Comparison of ENCODE assay signal across 8 mouse cellular contexts in genomic region chr2:167690962-167691311, GRCm38 (mm10). TPM values are rescaled to one million over a fixed set of nuclear protein-coding genes. Genes with fewer than 3 reads are reported as not detected.
DNase-seq lines count a peak whose midpoint lies in the region; TF ChIP-seq lines count a peak whose summit lies in the region.

No protein-coding gene starts in this region.

- dilution Hi-C loops in CH12.LX (cut with MboI; ENCODE audit: extremely low pct_ligation_motif_present, extremely low pct_unique_long_range_greater_than_20kb, low sequenced_read_pairs), result loop anchor here (25.0 kb wide), 1 partner anchor 196 kb away; no protein-coding TSS in a partner anchor

- peaks cover 77% of the 10 kb centered on the region for H3K27me3 ChIP-seq in CH12.LX (replicated peaks)

- peak overlapping the region; percentile 48 for H3K4me2 ChIP-seq in CH12.LX (ENCODE audit: insufficient read depth, low read depth, poor library complexity, severe bottlenecking)

- no peak for TF ChIP-seq RAD21 in CH12.LX (IDR thresholded peaks at IDR 0.05; ENCODE audit: low read depth, low read length)

- no peak overlapping the region for H3K27ac ChIP-seq in CH12.LX (ENCODE audit: insufficient read depth, low read depth)
- H3K27ac ChIP-seq in embryonic fibroblast, embryonic 13.5 days (ENCODE audit: insufficient read depth, low read length), result peak overlapping the region; percentile 69

- H3K4me3 ChIP-seq in CH12.LX (replicated peaks in 1 of 3; ENCODE audit: low read depth in 2 of 3, low read length in 2 of 3, poor library complexity in 1 of 3), result peak overlapping the region in 2 of 3 experiments; percentile 44 to 64
- peak overlapping the region; percentile 68 for H3K4me3 ChIP-seq in embryonic fibroblast, embryonic 13.5 days (ENCODE audit: insufficient read depth, low read length)

- no peaks in the 10 kb centered on the region; the same call in 1 of the 2 replicates for H3K79me2 ChIP-seq in CH12.LX (replicated peaks; ENCODE audit: control insufficient read depth, extremely low read depth, insufficient read depth, poor library complexity, severe bottlenecking)

- H3K9me3 ChIP-seq in CH12.LX (replicated peaks; ENCODE audit: low read length), result peaks cover 16% of the 10 kb centered on the region

- no peaks in the 10 kb centered on the region for H3K36me3 ChIP-seq in CH12.LX (replicated peaks in 1 of 2; ENCODE audit: control insufficient read depth in 1 of 2, insufficient read depth in 1 of 2, low read length in 1 of 2)

- TF ChIP-seq POLR2A in CH12.LX (IDR thresholded peaks at IDR 0.05; ENCODE audit: low read depth, low read length), result no peak
- TF ChIP-seq POLR2A in embryonic fibroblast, embryonic 13.5 days (IDR thresholded peaks at IDR 0.05; ENCODE audit: low read depth, low read length), result no peak; the same call in 1 of the 2 replicates

- H3K9ac ChIP-seq in CH12.LX (ENCODE audit: insufficient read depth, low read depth), result peak overlapping the region; percentile 72

- peak; percentile 79 for DNase-seq in gastrocnemius, adult 18-20 months (ENCODE audit: low spot score)
- DNase-seq in gastrocnemius, postnatal 4 days (ENCODE audit: low spot score in 2 of 2), result no peak
- DNase-seq in CH12.LX (ENCODE audit: extremely low read depth), result no peak
- peak; percentile 38 to 80 for DNase-seq in kidney, postnatal 25 days
- peak; percentile 26 for DNase-seq in naive thymus-derived CD4-positive, alpha-beta T cell, adult 2 months (ENCODE audit: low read depth)
- no peak for DNase-seq in frontal cortex, postnatal 36 days (ENCODE audit: low spot score in 2 of 2)
- no peak for DNase-seq in ovary, postnatal 10 days (ENCODE audit: low spot score)

- H3K4me1 ChIP-seq in CH12.LX (ENCODE audit: control insufficient read depth in 1 of 2, insufficient read depth in 2 of 2), result peaks cover 0 to 15% of the 10 kb centered on the region in 2 experiments; a peak in 3 of 4 replicates
- no peaks in the 10 kb centered on the region; the same call in 1 of the 2 replicates for H3K4me1 ChIP-seq in embryonic fibroblast, embryonic 13.5 days (ENCODE audit: control insufficient read depth, insufficient read depth, low read length)

- in situ Hi-C loops in CH12.LX (cut with MboI; ENCODE audit: low pct_ligation_motif_present, low pct_unique_long_range_greater_than_20kb, low sequenced_read_pairs), result no loop called here

- no peak for TF ChIP-seq EP300 in CH12.LX (IDR thresholded peaks at IDR 0.05; ENCODE audit: low read length)

- TF ChIP-seq CTCF in CH12.LX (conservative IDR thresholded peaks at IDR 0.05 in 1 of 2, IDR thresholded peaks at IDR 0.05 in 1 of 2; ENCODE audit: low read depth in 2 of 2, low read length in 2 of 2), result no peak
- TF ChIP-seq CTCF in embryonic fibroblast, embryonic 13.5 days (IDR thresholded peaks at IDR 0.05; ENCODE audit: borderline replicate concordance, insufficient read depth, low read length), result no peak

TF ChIP-seq in CH12.LX, 34 proteins besides CTCF, POLR2A, EP300 and RAD21:
- TF ChIP-seq USF1 (IDR thresholded peaks at IDR 0.05; ENCODE audit: low read depth, low read length) (no peak), MYC (IDR thresholded peaks at IDR 0.05; ENCODE audit: low read depth, low read length) (no peak), RCOR1 (conservative IDR thresholded peaks at IDR 0.05; ENCODE audit: low read depth, low read length) (no peak), SMC3 (IDR thresholded peaks at IDR 0.05; ENCODE audit: low read depth, low read length) (no peak), POLR2AphosphoS2 (IDR thresholded peaks at IDR 0.05; ENCODE audit: low read depth, low read length) (no peak), HCFC1 (IDR thresholded peaks at IDR 0.05; ENCODE audit: low read depth, low read length) (no peak), UBTF (IDR thresholded peaks at IDR 0.05; ENCODE audit: low read depth, low read length) (no peak), E2F4 (IDR thresholded peaks at IDR 0.05; ENCODE audit: insufficient replicate concordance, low read depth, low read length) (no peak), ZC3H11A (IDR thresholded peaks at IDR 0.05; ENCODE audit: low read depth, low read length) (no peak), IRF4 (IDR thresholded peaks at IDR 0.05; ENCODE audit: low read depth, low read length) (no peak), ETS1 (conservative IDR thresholded peaks at IDR 0.05; ENCODE audit: low read depth, low read length) (no peak), MAX (IDR thresholded peaks at IDR 0.05; ENCODE audit: low read length) (no peak), MAFK (IDR thresholded peaks at IDR 0.05; ENCODE audit: insufficient replicate concordance, low read length) (no peak), ZKSCAN1 (IDR thresholded peaks at IDR 0.05; ENCODE audit: borderline replicate concordance, low read depth, low read length) (no peak), USF2 (conservative IDR thresholded peaks at IDR 0.05; ENCODE audit: low read depth, low read length) (no peak), NRF1 (IDR thresholded peaks at IDR 0.05; ENCODE audit: low read depth, low read length) (no peak), MXI1 (IDR thresholded peaks at IDR 0.05; ENCODE audit: low read depth, low read length) (no peak), MAZ (IDR thresholded peaks at IDR 0.05; ENCODE audit: low read depth, low read length) (no peak)

RNA-seq across cellular contexts. Expression of gene Tmem189, which starts 1.3 kb away (rescaled TPM):
- 10 to 100 TPM; 10.4 to 15.0 TPM for total RNA-seq in gastrocnemius, adult 18-20 months (2021)
- total RNA-seq in gastrocnemius, postnatal 4 days (2021), result 10 to 100 TPM; 27.4 to 28.0 TPM
- total RNA-seq in CH12.LX (2012; rRNA removed) (30.9 and 31.0 TPM in 2 replicates), CH12.LX (2014; rRNA removed) (25.1 and 27.9 TPM in 2 replicates)
- 29.4 and 29.5 TPM in 2 replicates for polyA plus RNA-seq in CH12.LX (2012; ENCODE audit: insufficient read length, low read depth)
- polyA plus RNA-seq in embryonic fibroblast, embryonic 13.5 days (2011; ENCODE audit: insufficient read length, low read depth, missing spikeins), result 31.3 and 37.9 TPM in 2 replicates

RNA-seq across cellular contexts. Expression of gene Cebpb, which starts 2.2 kb away (rescaled TPM):
- 100 to 1,000 TPM in 1 of 2 experiments, 10 to 100 TPM in 1; 95.1 to 169 TPM for total RNA-seq in gastrocnemius, adult 18-20 months (2021)
- total RNA-seq in gastrocnemius, postnatal 4 days (2021), result 10 to 100 TPM; 25.7 to 35.7 TPM
- total RNA-seq in CH12.LX (2012; rRNA removed), result 2.3 and 6.2 TPM in 2 replicates
- total RNA-seq in CH12.LX (2014; rRNA removed), result 0.19 TPM in 1 of 2 replicates, not detected in the other
- 0.24 TPM in 1 of 2 replicates, not detected in the other for polyA plus RNA-seq in CH12.LX (2012; ENCODE audit: insufficient read length, low read depth)
- polyA plus RNA-seq in embryonic fibroblast, embryonic 13.5 days (2011; ENCODE audit: insufficient read length, low read depth, missing spikeins), result 43.4 and 44.0 TPM in 2 replicates

RNA-seq across cellular contexts. Expression of gene Gm20431, which starts 29.6 kb away (rescaled TPM):
- total RNA-seq in gastrocnemius, adult 18-20 months (2021), result 1 to 10 TPM; 8.0 to 9.4 TPM
- 10 to 100 TPM; 20.3 to 22.9 TPM for total RNA-seq in gastrocnemius, postnatal 4 days (2021)
- total RNA-seq in CH12.LX (2012; rRNA removed) (10.3 and 15.0 TPM in 2 replicates), CH12.LX (2014; rRNA removed) (not detected in 2 replicates)
- polyA plus RNA-seq in CH12.LX (2012; ENCODE audit: insufficient read length, low read depth), result 2.4 TPM in 1 of 2 replicates, not detected in the other
- polyA plus RNA-seq in embryonic fibroblast, embryonic 13.5 days (2011; ENCODE audit: insufficient read length, low read depth, missing spikeins), result 6.0 and 17.3 TPM in 2 replicates

RNA-seq across cellular contexts. Expression of gene Ube2v1, which starts 59.0 kb away (rescaled TPM):
- 100 to 1,000 TPM; 175 to 191 TPM for total RNA-seq in gastrocnemius, adult 18-20 months (2021)
- 100 to 1,000 TPM; 183 to 193 TPM for total RNA-seq in gastrocnemius, postnatal 4 days (2021)
- 126 TPM in 2 replicates for total RNA-seq in CH12.LX (2012; rRNA removed)
- 84.0 and 92.8 TPM in 2 replicates for total RNA-seq in CH12.LX (2014; rRNA removed)
- polyA plus RNA-seq in CH12.LX (2012; ENCODE audit: insufficient read length, low read depth), result 157 and 184 TPM in 2 replicates
- 227 and 265 TPM in 2 replicates for polyA plus RNA-seq in embryonic fibroblast, embryonic 13.5 days (2011; ENCODE audit: insufficient read length, low read depth, missing spikeins)

Comparison
In these comparisons a context has a peak if more than half of its experiments do, and no peak if none do; other contexts are left out.
1. DNase-seq: peak in gastrocnemius, adult 18-20 months (single experiment), kidney, postnatal 25 days (2 of 2) and naive thymus-derived CD4-positive, alpha-beta T cell, adult 2 months (single experiment); none in gastrocnemius, postnatal 4 days (0 of 2), CH12.LX (single experiment), frontal cortex, postnatal 36 days (0 of 2) and ovary, postnatal 10 days (single experiment).